Mouse (Mus musculus): ENCODE measurements around the gene Ctss. TPM values are rescaled to one million over a fixed set of nuclear protein-coding genes. Genes with fewer than 3 reads are reported as not detected.
"Not testable (repeated sequence)": the region's sequence is repeated elsewhere in the genome, so short reads cannot be mapped to it uniquely, and the experiment has no call there.

Ctss gene
- total and polyA plus RNA-seq, 2 experiments from 2014 or later, result 19.2 to 19.6 TPM

DNA sequence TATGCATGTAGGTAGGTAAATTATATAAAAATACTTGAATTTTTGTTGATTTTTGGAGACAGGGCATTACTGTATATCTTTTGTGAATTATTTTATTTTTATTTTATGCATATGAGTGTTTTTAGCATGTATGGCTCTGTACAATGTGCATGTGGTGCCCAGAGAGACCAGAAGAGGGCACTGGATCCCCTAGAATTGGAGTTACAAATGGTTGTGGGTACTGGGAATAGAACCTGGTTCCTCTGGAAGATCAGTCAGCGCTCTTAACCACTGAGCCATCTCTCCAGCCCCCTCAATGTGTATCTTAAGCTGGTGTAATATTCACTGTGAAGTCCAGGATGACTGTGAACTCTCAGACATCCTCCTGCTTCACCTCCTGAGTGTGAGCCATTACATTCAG lies 8.3 kb downstream of the Ctss start:
- Histone ChIP-seq H3K27me3 (ENCODE audit: insufficient read depth, low read length) (no peaks in the 10 kb centered on the region), H3K27ac (ENCODE audit: low read depth, low read length) (no peak overlapping the region), H3K9me3 (ENCODE audit: low read length) (no peaks in the 10 kb centered on the region), H3K4me1 (ENCODE audit: insufficient read depth, low read length) (no peaks in the 10 kb centered on the region), H3K4me2 (ENCODE audit: low read depth, low read length, poor library complexity, severe bottlenecking) (no peak overlapping the region), H3K9ac (replicated peaks; ENCODE audit: low read length, poor library complexity, severe bottlenecking) (no peak overlapping the region), H3K36me3 (ENCODE audit: insufficient read depth, low read length) (no peaks in the 10 kb centered on the region), H3K4me3 (ENCODE audit: low read depth, low read length) (no peak overlapping the region)
- TF ChIP-seq CTCF (IDR thresholded peaks at IDR 0.05), result no peak
- WGBS, result 81% methylated on average over 1 of the region's 1 CpGs
- no peak for ATAC-seq (ENCODE audit: low FRiP score)
- DNase-seq (ENCODE audit: low spot score), result no peak

DNA sequence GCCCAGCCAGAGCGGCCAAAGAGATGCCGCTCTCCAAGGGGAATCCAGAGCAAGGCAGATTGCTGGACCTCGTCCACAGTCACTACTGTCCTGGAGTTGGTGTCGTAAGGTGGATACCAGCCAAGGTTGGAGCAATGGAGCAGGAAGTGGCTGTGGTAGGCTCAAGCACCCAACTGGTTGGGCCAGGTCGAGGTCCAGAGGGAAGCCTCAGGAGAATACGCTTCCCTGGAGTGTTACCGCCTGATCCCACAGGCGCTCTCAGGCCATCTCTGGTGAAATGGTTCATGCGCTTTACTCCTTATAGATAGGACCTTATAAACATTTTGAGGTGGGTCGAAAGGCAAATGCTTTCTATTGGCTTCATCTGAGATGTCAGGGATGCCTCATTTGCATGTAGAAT lies 12.3 kb downstream of the Ctss start:
- TF ChIP-seq CTCF (IDR thresholded peaks at IDR 0.05), result no peak
- Histone ChIP-seq H3K27me3 (ENCODE audit: insufficient read depth, low read length) (no peaks in the 10 kb centered on the region), H3K4me2 (ENCODE audit: low read depth, low read length, poor library complexity, severe bottlenecking) (no peak overlapping the region), H3K4me1 (ENCODE audit: insufficient read depth, low read length) (no peaks in the 10 kb centered on the region), H3K27ac (ENCODE audit: low read depth, low read length) (no peak overlapping the region), H3K9me3 (ENCODE audit: low read length) (no peaks in the 10 kb centered on the region), H3K4me3 (ENCODE audit: low read depth, low read length) (no peak overlapping the region), H3K36me3 (ENCODE audit: insufficient read depth, low read length) (no peaks in the 10 kb centered on the region), H3K9ac (replicated peaks; ENCODE audit: low read length, poor library complexity, severe bottlenecking) (no peak overlapping the region)
- 90% methylated on average over 10 of the region's 10 CpGs for WGBS
- DNase-seq (ENCODE audit: low spot score) (no peak), ATAC-seq (ENCODE audit: low FRiP score) (no peak)

DNA sequence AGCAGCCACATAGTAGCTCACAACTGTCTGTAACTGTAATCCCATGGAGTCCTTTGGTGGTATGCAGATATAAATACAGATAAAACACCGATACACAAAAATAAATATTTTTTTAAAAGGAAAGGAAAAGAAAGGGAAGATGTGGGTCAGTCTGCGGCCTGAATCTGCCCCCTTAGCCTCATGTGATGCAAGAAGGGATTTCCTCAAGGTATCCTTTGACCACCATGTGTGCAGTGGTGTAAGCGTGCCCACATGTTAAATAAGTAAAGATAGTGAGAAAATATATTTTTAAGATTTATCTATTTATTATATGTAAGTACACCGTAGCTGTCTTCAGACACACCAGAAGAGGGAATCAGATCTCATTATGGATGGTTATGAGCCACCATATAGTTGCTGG lies 13.3 kb downstream of the Ctss start:
- no peak overlapping the region for H3K4me2 ChIP-seq (ENCODE audit: low read depth, low read length, poor library complexity, severe bottlenecking)
- H3K9ac ChIP-seq (replicated peaks; ENCODE audit: low read length, poor library complexity, severe bottlenecking), result no peak overlapping the region
- no peaks in the 10 kb centered on the region for H3K27me3 ChIP-seq (ENCODE audit: insufficient read depth, low read length)
- DNase-seq (ENCODE audit: low spot score) (no peak), ATAC-seq (ENCODE audit: low FRiP score) (no peak)
- no peak overlapping the region for H3K4me3 ChIP-seq (ENCODE audit: low read depth, low read length)
- TF ChIP-seq CTCF (IDR thresholded peaks at IDR 0.05), result no peak
- H3K9me3 ChIP-seq (ENCODE audit: low read length), result no peaks in the 10 kb centered on the region
- H3K4me1 ChIP-seq (ENCODE audit: insufficient read depth, low read length), result no peaks in the 10 kb centered on the region
- H3K27ac ChIP-seq (ENCODE audit: low read depth, low read length), result no peak overlapping the region
- WGBS, result 90% methylated on average over 4 of the region's 4 CpGs
- H3K36me3 ChIP-seq (ENCODE audit: insufficient read depth, low read length), result no peaks in the 10 kb centered on the region

DNA sequence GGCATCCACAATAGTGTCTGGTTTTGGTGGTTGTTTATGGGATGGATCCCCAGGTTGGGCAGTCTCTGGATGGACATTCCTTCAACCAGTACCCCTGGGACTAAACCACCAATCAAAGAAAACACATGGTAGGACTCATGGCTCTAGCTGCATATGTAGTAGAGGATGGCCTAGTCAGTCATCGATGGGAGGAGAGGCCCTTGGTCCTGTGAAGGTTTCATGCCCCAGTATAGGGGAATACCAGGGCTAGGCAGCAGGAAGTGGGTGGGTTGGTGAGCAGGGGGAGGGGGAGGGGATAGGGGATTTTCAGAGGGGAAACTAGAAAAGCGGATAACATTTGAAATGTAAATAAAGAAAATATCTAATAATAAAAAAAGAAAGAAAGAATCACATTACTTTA lies 14.6 kb downstream of the Ctss start:
- WGBS, result 87% methylated on average over 2 of the region's 2 CpGs
- H3K4me1 ChIP-seq (ENCODE audit: insufficient read depth, low read length); ATAC-seq (ENCODE audit: low FRiP score); H3K4me2 ChIP-seq (ENCODE audit: low read depth, low read length, poor library complexity, severe bottlenecking); DNase-seq (ENCODE audit: low spot score); H3K36me3 ChIP-seq (ENCODE audit: insufficient read depth, low read length); H3K4me3 ChIP-seq (ENCODE audit: low read depth, low read length); H3K9ac ChIP-seq (replicated peaks; ENCODE audit: low read length, poor library complexity, severe bottlenecking); H3K27me3 ChIP-seq (ENCODE audit: insufficient read depth, low read length); H3K27ac ChIP-seq (ENCODE audit: low read depth, low read length); H3K9me3 ChIP-seq (ENCODE audit: low read length): not testable (repeated sequence)

DNA sequence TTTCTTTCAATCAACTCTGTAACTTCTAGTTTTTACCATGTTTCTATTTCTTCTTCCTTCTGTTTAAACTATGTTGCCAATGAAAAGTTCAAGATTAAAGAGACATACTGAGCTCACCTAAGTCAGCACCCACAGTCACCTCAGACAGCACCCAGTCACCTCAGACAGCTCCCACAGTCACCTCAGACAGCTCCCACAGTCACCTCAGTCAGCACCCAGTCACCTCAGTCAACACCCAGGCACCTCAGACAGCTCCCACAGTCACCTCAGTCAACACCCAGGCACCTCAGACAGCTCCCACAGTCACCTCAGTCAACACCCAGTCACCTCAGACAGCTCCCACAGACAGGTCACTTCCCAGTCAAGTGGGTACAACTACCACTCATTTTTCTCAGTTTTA lies 15.6 kb downstream of the Ctss start:
- Histone ChIP-seq H3K36me3 (ENCODE audit: insufficient read depth, low read length) (no peaks in the 10 kb centered on the region), H3K4me2 (ENCODE audit: low read depth, low read length, poor library complexity, severe bottlenecking) (no peak overlapping the region), H3K9me3 (ENCODE audit: low read length) (no peaks in the 10 kb centered on the region), H3K4me1 (ENCODE audit: insufficient read depth, low read length) (no peaks in the 10 kb centered on the region), H3K9ac (replicated peaks; ENCODE audit: low read length, poor library complexity, severe bottlenecking) (no peak overlapping the region), H3K27me3 (ENCODE audit: insufficient read depth, low read length) (no peaks in the 10 kb centered on the region), H3K27ac (ENCODE audit: low read depth, low read length) (no peak overlapping the region), H3K4me3 (ENCODE audit: low read depth, low read length) (no peak overlapping the region)
- no peak for ATAC-seq (ENCODE audit: low FRiP score)
- no peak for TF ChIP-seq CTCF (IDR thresholded peaks at IDR 0.05)
- DNase-seq (ENCODE audit: low spot score), result no peak

DNA sequence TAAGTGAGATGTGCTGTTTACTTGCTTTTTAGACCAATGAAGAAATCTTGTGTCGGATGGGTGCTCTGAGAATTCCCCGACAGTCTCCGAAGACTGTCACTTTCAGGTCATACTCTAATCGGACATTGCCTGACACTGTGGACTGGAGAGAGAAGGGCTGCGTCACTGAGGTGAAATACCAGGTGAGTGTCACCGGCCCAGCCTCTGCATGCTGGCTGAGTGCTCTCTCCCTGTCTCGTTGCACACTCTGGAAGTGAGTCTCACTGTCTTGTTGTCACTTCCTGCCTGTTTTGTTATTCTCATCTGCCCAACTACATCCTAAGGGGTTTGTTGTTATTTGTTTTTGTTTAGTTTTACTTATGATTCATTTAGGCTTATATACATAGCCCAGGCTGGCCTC lies 16.4 kb downstream of the Ctss start:
- no peak for TF ChIP-seq CTCF (IDR thresholded peaks at IDR 0.05)
- Histone ChIP-seq H3K9ac (replicated peaks; ENCODE audit: low read length, poor library complexity, severe bottlenecking) (no peak overlapping the region), H3K4me1 (ENCODE audit: insufficient read depth, low read length) (no peaks in the 10 kb centered on the region), H3K4me3 (ENCODE audit: low read depth, low read length) (no peak overlapping the region), H3K27ac (ENCODE audit: low read depth, low read length) (no peak overlapping the region), H3K36me3 (ENCODE audit: insufficient read depth, low read length) (no peaks in the 10 kb centered on the region), H3K27me3 (ENCODE audit: insufficient read depth, low read length) (no peaks in the 10 kb centered on the region), H3K9me3 (ENCODE audit: low read length) (no peaks in the 10 kb centered on the region), H3K4me2 (ENCODE audit: low read depth, low read length, poor library complexity, severe bottlenecking) (no peak overlapping the region)
- ATAC-seq (ENCODE audit: low FRiP score), result no peak
- no peak for DNase-seq (ENCODE audit: low spot score)
- WGBS, result 76% methylated on average over 7 of the region's 7 CpGs

DNA sequence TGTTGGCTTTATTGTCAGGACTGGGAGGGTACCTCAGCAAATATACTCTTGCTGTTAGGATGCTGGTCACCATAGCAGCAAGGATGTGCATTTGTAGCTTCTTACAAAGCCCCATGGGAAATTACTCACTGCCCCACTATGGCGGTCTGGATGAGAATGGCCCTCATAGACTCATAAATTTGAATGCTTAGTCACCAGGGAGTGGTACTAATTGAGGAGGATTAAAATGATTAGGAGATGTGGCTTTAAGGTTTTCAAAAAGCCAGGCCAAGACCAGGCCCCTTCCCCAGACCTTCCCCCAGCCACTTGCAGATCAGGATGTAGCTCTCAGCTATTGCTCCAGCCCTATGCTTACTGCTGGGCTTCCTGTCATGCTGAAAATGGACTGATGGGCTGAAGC lies 23.6 kb downstream of the Ctss start:
- Histone ChIP-seq H3K4me3 (ENCODE audit: low read depth, low read length) (no peak overlapping the region), H3K9me3 (ENCODE audit: low read length) (no peaks in the 10 kb centered on the region), H3K9ac (replicated peaks; ENCODE audit: low read length, poor library complexity, severe bottlenecking) (no peak overlapping the region), H3K36me3 (ENCODE audit: insufficient read depth, low read length) (no peaks in the 10 kb centered on the region), H3K4me1 (ENCODE audit: insufficient read depth, low read length) (no peaks in the 10 kb centered on the region), H3K4me2 (ENCODE audit: low read depth, low read length, poor library complexity, severe bottlenecking) (no peak overlapping the region), H3K27ac (ENCODE audit: low read depth, low read length) (no peak overlapping the region), H3K27me3 (ENCODE audit: insufficient read depth, low read length) (no peaks in the 10 kb centered on the region)
- WGBS, result 54% methylated on average over 1 of the region's 1 CpGs
- TF ChIP-seq CTCF (IDR thresholded peaks at IDR 0.05), result no peak
- no peak for ATAC-seq (ENCODE audit: low FRiP score)
- no peak for DNase-seq (ENCODE audit: low spot score)

Data from midbrain, postnatal 0 days (tissue).